ENCODE assay signal across 9 mouse cellular contexts in genomic region chr1:139438373-139438772, GRCm38 (mm10). TPM values are rescaled to one million over a fixed set of nuclear protein-coding genes. Genes with fewer than 3 reads are reported as not detected.
DNase-seq lines count a peak whose midpoint lies in the region; ATAC-seq lines count a peak whose summit lies in the region.
"Had no signal": no experiment of that assay in that cellular context is flagged by ENCODE, and none has a peak within 500 bp of the region (broad histone marks: within the 10 kb centered on the region; RNA-seq: fewer than 3 reads in every experiment).

No protein-coding gene starts in this region.

- H3K4me2 ChIP-seq in limb, embryonic 11.5 days (ENCODE audit: low read depth, severe bottlenecking), result no peak overlapping the region
- H3K4me2 ChIP-seq: embryonic facial prominence, embryonic 13.5 days; lung, embryonic 15.5 days had no signal

- H3K27ac ChIP-seq in limb, embryonic 11.5 days (replicated peaks; ENCODE audit: low read depth, low read length), result no peak overlapping the region
- no peak overlapping the region for H3K27ac ChIP-seq in limb, embryonic 10.5 days
- H3K27ac ChIP-seq: embryonic facial prominence, embryonic 13.5 days; lung, embryonic 15.5 days had no signal

- no peaks in the 10 kb centered on the region for H3K4me1 ChIP-seq in limb, embryonic 11.5 days (ENCODE audit: control insufficient read depth, insufficient read depth, low read length)
- no peaks in the 10 kb centered on the region for H3K4me1 ChIP-seq in limb, embryonic 10.5 days
- H3K4me1 ChIP-seq: embryonic facial prominence, embryonic 13.5 days; lung, embryonic 15.5 days had no signal

- DNase-seq in limb, embryonic 11.5 days (ENCODE audit: low spot score), result peak; percentile 58
- DNase-seq in limb, embryonic 10.5 days (ENCODE audit: low spot score), result no peak
- DNase-seq in ZHBTc4 (ENCODE audit: low read depth, low spot score), result peak; percentile 78
- DNase-seq in forelimb bud, embryonic 11.5 days (ENCODE audit: low read depth, low spot score), result peak; percentile 59
- DNase-seq in lung, postnatal 14 days, result peak; percentile 9
- peak; percentile 44 for DNase-seq in thymus, postnatal 4 days
- no peak for DNase-seq in frontal cortex, postnatal 36 days (ENCODE audit: low spot score in 2 of 2)

- no peaks in the 10 kb centered on the region for H3K27me3 ChIP-seq in limb, embryonic 11.5 days (ENCODE audit: control insufficient read depth, insufficient read depth, low read length)
- H3K27me3 ChIP-seq in limb, embryonic 10.5 days (ENCODE audit: low read depth, poor library complexity, severe bottlenecking), result no peaks in the 10 kb centered on the region
- H3K27me3 ChIP-seq: embryonic facial prominence, embryonic 13.5 days; lung, embryonic 15.5 days had no signal

- H3K9ac ChIP-seq in limb, embryonic 11.5 days (ENCODE audit: low read length), result no peak overlapping the region
- H3K9ac ChIP-seq: embryonic facial prominence, embryonic 13.5 days; lung, embryonic 15.5 days had no signal

- H3K9me3 ChIP-seq in limb, embryonic 11.5 days (ENCODE audit: control insufficient read depth, low read length), result no peaks in the 10 kb centered on the region
- H3K9me3 ChIP-seq in limb, embryonic 10.5 days (replicated peaks), result no peaks in the 10 kb centered on the region
- H3K9me3 ChIP-seq: embryonic facial prominence, embryonic 13.5 days; lung, embryonic 15.5 days had no signal

- peak; percentile 51; the same call in 1 of the 2 replicates for ATAC-seq in limb, embryonic 11.5 days (ENCODE audit: insufficient number of reproducible peaks, low FRiP score, low TSS enrichment, low read depth)

- no peak overlapping the region for H3K4me3 ChIP-seq in limb, embryonic 11.5 days (ENCODE audit: low read depth, low read length)
- no peak overlapping the region for H3K4me3 ChIP-seq in limb, embryonic 10.5 days
- H3K4me3 ChIP-seq: embryonic facial prominence, embryonic 13.5 days; lung, embryonic 15.5 days had no signal

- H3K36me3 ChIP-seq in limb, embryonic 11.5 days (ENCODE audit: control insufficient read depth, insufficient read depth, low read length), result peaks cover 11% of the 10 kb centered on the region
- peaks cover 93% of the 10 kb centered on the region for H3K36me3 ChIP-seq in limb, embryonic 10.5 days

RNA-seq across cellular contexts. Expression of gene Aspm, which starts 16.2 kb away (rescaled TPM):
- polyA plus RNA-seq in limb, embryonic 11.5 days (2014; fragmentation: Nextera tagmentation; extraction: Ambion mirVana), result 26.8 and 28.9 TPM in 2 replicates
- polyA plus RNA-seq in limb, embryonic 10.5 days (2016; fragmentation: Nextera tagmentation; extraction: Ambion mirVana), result 19.0 and 22.3 TPM in 2 replicates

RNA-seq across cellular contexts. Expression of gene Zbtb41, which starts 16.3 kb away (rescaled TPM):
- 13.4 and 14.8 TPM in 2 replicates for polyA plus RNA-seq in limb, embryonic 11.5 days (2014; fragmentation: Nextera tagmentation; extraction: Ambion mirVana)
- 8.4 and 11.1 TPM in 2 replicates for polyA plus RNA-seq in limb, embryonic 10.5 days (2016; fragmentation: Nextera tagmentation; extraction: Ambion mirVana)

Comparison
In these comparisons a context has a peak if more than half of its experiments do, and no peak if none do; other contexts are left out.
1. DNase-seq: peak in limb, embryonic 11.5 days (single experiment), ZHBTc4 (single experiment), forelimb bud, embryonic 11.5 days (single experiment), lung, postnatal 14 days (single experiment) and thymus, postnatal 4 days (single experiment); none in limb, embryonic 10.5 days (single experiment) and frontal cortex, postnatal 36 days (0 of 2).